Mouse (Mus musculus) forebrain, embryonic 10.5 days (tissue): ENCODE results near the gene Mlh1. TPM values are rescaled to one million over a fixed set of nuclear protein-coding genes. Genes with fewer than 3 reads are reported as not detected.

ENCODE experiments used
- DNase-seq: peaks from one replicate; pipeline ENCODE4 v3.0.0-alpha.2; 2017; ENCODE audit warnings: low spot score; ENCODE audit errors: extremely low spot score
- H3K27ac ChIP-seq: fragments of 300-500 bp; sonication (generic); 2 replicates; pipeline ENCODE4 v1.5.1; 2016; ENCODE audit warnings: mild to moderate bottlenecking
- H3K27me3 ChIP-seq: fragments of 300-500 bp; sonication (generic); 2 replicates; pipeline ENCODE4 v1.6.1; 2016; ENCODE audit warnings: mild to moderate bottlenecking; ENCODE audit not compliant: poor library complexity, severe bottlenecking
- H3K36me3 ChIP-seq: fragments of 300-500 bp; sonication (generic); replicated peaks from 2 replicates; pipeline ENCODE4 v1.6.1; 2016; ENCODE audit warnings: mild to moderate bottlenecking, moderate library complexity
- H3K4me1 ChIP-seq: fragments of 300-500 bp; sonication (generic); 2 replicates; pipeline ENCODE4 v1.6.1; 2016
- H3K4me3 ChIP-seq: fragments of 300-500 bp; sonication (generic); 2 replicates; pipeline ENCODE4 v1.5.1; 2016; ENCODE audit warnings: mild to moderate bottlenecking, moderate library complexity
- H3K9me3 ChIP-seq: fragments of 300-500 bp; sonication (generic); 2 replicates; pipeline ENCODE4 v1.6.1; 2016; ENCODE audit warnings: mild to moderate bottlenecking, moderate library complexity
- WGBS: fragments of 180-500 bp; shearing (Covaris S2); methylation state at CpG from one replicate; pipeline ENCODE4 v1.1.7; 2016; 5-methylcytosine and 5-hydroxymethylcytosine counted together
- polyA plus RNA-seq: library from polyadenylated mRNA; unstranded; fragments of >200 nt; fragmentation: Nextera tagmentation; extraction: Ambion mirVana; gene quantifications from 2 replicates; pipeline ENCODE4 v1.2.1, GENCODE M21; 2016

The Mlh1 gene
- polyA plus RNA-seq, 1 experiment from 2014 or later, result 58.3 TPM

DNA sequence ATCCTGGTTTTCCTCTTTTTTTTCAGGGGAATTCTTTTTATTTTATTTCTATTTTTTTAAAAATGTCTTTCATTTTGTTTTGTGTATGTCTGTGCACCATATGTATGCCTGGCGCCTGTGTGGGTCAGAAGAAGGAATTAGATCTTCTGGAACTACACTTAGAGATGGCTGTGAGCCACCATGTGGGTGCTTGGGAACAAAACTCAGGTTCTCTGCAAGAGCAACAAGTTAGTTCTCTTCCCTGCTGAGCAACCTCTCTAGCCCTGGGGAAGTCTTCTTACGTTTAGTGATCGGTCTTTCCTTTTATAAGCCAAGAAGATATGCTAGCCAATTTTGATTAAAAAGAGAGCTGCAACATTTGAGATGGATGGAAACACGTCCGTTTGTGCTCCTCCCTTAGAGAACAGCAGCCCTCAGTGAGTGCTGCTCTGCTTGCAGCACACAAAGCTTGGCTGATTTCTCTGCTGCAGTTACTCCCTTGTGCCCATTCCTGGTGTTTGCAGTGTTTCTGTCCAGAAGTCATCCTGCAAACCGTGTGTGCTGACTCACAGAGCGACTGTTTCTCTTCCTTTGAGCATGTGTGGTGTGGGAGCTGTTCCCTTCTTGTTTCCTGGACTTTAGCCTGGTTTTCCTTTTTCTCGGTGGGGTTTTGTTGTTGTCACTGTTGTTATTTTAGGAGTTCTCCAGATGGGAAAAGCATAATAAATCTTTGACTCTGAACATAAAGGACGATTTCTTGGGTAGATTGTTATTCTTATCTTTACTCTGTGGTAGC is 66.8 kb downstream of the Mlh1 start:
- no peaks in the 10 kb centered on the region for H3K27me3 ChIP-seq
- WGBS, result 89% methylated on average over 9 of the region's 9 CpGs

DNA sequence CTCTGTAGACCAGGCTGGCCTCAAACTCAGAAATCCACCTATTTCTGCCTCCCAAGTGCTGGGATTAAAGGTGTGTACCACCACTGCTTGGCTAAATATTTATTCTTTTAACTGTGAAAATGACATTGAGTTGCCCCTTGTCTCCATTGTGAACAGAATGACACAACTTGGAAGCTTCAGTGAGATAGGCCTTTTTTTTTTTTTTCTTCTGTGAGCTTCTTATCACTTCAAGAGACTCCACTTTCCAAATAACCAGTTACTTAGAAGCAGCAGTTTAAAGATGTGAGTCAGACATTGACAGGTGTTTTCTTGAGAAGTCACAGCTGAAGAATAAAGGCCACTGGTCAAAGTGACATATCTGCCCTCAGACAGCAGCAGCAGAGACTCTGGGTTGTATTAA is 71.4 kb downstream of the Mlh1 start:
- Histone ChIP-seq H3K4me3 (no peak overlapping the region), H3K27me3 (no peaks in the 10 kb centered on the region), H3K36me3 (peaks cover 28% of the 10 kb centered on the region), H3K4me1 (no peaks in the 10 kb centered on the region), H3K9me3 (no peaks in the 10 kb centered on the region), H3K27ac (no peak overlapping the region)
- no peak for DNase-seq

More for the DNA sequence above, 66.8 kb downstream of the Mlh1 start:
- Histone ChIP-seq H3K36me3 (peaks cover 42% of the 10 kb centered on the region), H3K9me3 (no peaks in the 10 kb centered on the region), H3K4me3 (no peak overlapping the region), H3K27ac (no peak overlapping the region), H3K4me1 (no peaks in the 10 kb centered on the region)
- no peak for DNase-seq

DNA sequence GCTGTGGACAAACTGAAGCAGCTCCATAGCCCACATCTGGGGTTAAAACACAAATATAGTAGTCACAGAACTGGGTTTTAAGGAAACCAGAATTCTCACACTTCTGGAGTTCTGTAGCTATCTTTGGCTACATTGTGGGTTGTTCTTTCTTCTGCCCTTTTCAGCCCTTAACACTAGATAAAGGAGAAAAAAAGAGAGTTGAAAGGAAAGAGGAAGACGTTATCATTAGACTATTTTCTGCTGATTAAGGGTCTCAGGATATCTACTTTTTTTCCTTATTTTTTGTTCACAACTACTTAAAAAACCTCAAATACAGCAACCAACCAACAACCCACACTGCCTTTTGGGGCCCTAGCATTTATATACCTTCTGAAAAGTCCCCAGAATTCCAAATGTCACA is 73.3 kb downstream of the Mlh1 start:
- Histone ChIP-seq H3K4me1 (no peaks in the 10 kb centered on the region), H3K4me3 (no peak overlapping the region), H3K9me3 (no peaks in the 10 kb centered on the region), H3K27ac (no peak overlapping the region), H3K36me3 (peaks cover 28% of the 10 kb centered on the region), H3K27me3 (no peaks in the 10 kb centered on the region)
- no peak for DNase-seq
- WGBS, result 90% methylated on average over 1 of the region's 1 CpGs

DNA sequence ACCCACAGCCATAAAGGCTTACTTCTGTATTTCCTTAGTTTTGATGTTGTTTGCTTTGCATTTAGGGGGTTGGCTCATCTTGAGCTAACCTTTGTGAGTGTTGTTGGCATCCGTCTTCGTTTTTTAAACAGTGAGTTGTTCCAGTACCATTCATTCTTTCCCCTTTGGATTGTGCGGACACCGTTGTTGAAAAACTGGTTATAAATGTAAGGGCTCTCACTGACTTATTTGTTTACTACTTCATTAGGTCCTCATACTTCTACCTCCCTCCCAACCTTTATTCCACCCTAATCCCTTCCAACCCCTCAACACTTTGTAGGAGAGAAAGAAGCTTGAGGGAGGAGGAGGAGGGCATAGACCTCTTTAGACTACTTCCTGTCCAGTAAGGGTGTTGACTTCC is 73.9 kb downstream of the Mlh1 start:
- Histone ChIP-seq H3K36me3 (peaks cover 31% of the 10 kb centered on the region), H3K4me1 (no peaks in the 10 kb centered on the region), H3K27me3 (no peaks in the 10 kb centered on the region), H3K9me3 (no peaks in the 10 kb centered on the region), H3K4me3 (no peak overlapping the region), H3K27ac (no peak overlapping the region)
- 94% methylated on average over 4 of the region's 4 CpGs for WGBS
- no peak for DNase-seq

DNA sequence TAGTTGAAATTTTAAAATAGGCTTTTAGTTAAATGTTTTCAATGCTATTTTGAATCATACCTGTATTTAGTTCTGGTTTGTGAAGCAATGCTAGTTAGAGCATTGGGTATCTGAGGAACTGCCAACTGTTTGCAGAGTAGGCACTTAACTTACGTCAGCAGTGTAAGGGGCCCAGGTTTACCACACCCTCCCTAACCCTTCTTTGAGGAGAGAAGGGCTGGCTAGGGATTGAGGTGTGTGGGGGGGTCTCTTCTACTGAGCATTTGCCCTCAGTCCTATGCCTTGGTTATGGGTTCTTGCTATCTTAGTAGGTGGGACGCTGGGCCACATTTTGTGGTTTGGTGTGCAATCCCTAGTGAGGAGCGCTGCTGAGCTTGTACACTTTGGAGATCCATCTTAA is 74.5 kb downstream of the Mlh1 start:
- H3K9me3 ChIP-seq, result no peaks in the 10 kb centered on the region
- H3K27ac ChIP-seq, result no peak overlapping the region
- H3K4me1 ChIP-seq, result no peaks in the 10 kb centered on the region
- no peak for DNase-seq
- H3K36me3 ChIP-seq, result peaks cover 26% of the 10 kb centered on the region
- 97% methylated on average over 3 of the region's 3 CpGs for WGBS
- no peaks in the 10 kb centered on the region for H3K27me3 ChIP-seq
- no peak overlapping the region for H3K4me3 ChIP-seq

- Histone ChIP-seq H3K27me3 (no peaks in the 10 kb centered on the region), H3K9me3 (no peaks in the 10 kb centered on the region), H3K4me1 (no peaks in the 10 kb centered on the region), H3K27ac (no peak overlapping the region), H3K36me3 (peaks cover 47% of the 10 kb centered on the region), H3K4me3 (no peak overlapping the region)
- DNase-seq, result no peak
- 95% methylated on average over 2 of the region's 2 CpGs for whole genome bisulfite sequencing
These were observed 78.4 kb downstream of the Mlh1 start for GRCm38 (mm10) chr9:111193211-111193610.

- Histone ChIP-seq H3K4me1 (peaks cover 13% of the 10 kb centered on the region), H3K27me3 (no peaks in the 10 kb centered on the region)
- 92% methylated on average over 7 of the region's 7 CpGs for WGBS
These were observed 82.9 kb downstream of the Mlh1 start for GRCm38 (mm10) chr9:111188731-111189130.

DNA sequence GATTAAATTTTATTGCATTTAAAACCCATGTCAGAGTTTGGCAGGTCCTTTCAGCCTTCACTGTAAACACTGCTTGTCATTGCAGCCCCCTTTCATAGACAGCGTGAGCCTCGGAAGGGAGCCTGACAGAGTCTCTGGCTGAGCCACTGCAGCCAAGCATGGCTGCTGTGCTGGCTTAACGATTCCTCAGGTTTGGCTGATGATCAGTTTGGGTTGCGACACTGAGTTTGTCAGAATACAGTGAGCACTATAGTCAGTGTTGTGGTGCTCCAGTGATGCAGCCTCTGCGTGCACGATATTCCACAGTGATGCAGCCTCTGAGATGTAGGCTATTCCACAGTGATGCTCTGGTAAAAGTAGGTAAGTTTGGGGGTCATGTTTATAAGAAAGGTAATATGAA is 84.7 kb downstream of the Mlh1 start:
- H3K27ac ChIP-seq, result no peak overlapping the region
- 89% methylated on average over 6 of the region's 6 CpGs for whole genome bisulfite sequencing

More at GRCm38 (mm10) chr9:111188731-111189130, 82.9 kb downstream of the Mlh1 start:
- Histone ChIP-seq H3K9me3 (no peaks in the 10 kb centered on the region), H3K4me3 (no peak overlapping the region), H3K27ac (no peak overlapping the region), H3K36me3 (peaks cover 37% of the 10 kb centered on the region)
- no peak for DNase-seq

DNA sequence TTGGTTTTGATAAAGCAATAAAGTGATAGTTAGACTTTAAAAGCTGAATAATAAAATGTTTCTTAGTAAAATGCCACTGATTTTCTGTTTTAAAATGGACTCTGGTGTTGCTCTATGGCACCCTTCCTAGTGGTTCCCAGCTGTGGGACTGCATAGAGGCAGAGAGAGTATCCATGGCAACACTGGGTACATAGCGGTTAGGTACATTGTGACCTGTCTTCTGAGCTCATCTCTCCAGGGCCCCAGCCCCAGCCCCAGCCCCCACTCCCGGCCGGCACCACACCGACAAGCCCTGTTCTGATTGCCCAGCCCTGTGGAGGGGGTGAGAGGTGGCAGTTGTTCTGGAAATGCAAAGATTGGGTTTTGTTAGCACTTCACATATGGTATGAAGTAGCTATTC is 86.7 kb downstream of the Mlh1 start:
- peaks cover 13% of the 10 kb centered on the region for H3K4me1 ChIP-seq
- WGBS, result 46% methylated on average over 4 of the region's 4 CpGs
- H3K27ac ChIP-seq, result no peak overlapping the region
- no peak for DNase-seq
- H3K36me3 ChIP-seq, result peaks cover 15% of the 10 kb centered on the region
- H3K4me3 ChIP-seq, result no peak overlapping the region
- no peaks in the 10 kb centered on the region for H3K27me3 ChIP-seq
- H3K9me3 ChIP-seq, result no peaks in the 10 kb centered on the region

More for the DNA sequence above, 84.7 kb downstream of the Mlh1 start:
- Histone ChIP-seq H3K27me3 (no peaks in the 10 kb centered on the region), H3K36me3 (peaks cover 32% of the 10 kb centered on the region), H3K4me1 (peaks cover 13% of the 10 kb centered on the region), H3K4me3 (no peak overlapping the region), H3K9me3 (no peaks in the 10 kb centered on the region)
- DNase-seq, result no peak

- Histone ChIP-seq H3K4me3 (no peak overlapping the region), H3K36me3 (no peaks in the 10 kb centered on the region), H3K9me3 (no peaks in the 10 kb centered on the region), H3K27me3 (no peaks in the 10 kb centered on the region), H3K4me1 (peaks cover 13% of the 10 kb centered on the region), H3K27ac (no peak overlapping the region)
- DNase-seq, result no peak
- WGBS, result 90% methylated on average over 3 of the region's 3 CpGs
These were observed 89.4 kb downstream of the Mlh1 start for GRCm38 (mm10) chr9:111182176-111182575.

- Histone ChIP-seq H3K36me3 (0 out of 2 replicates have a peak, but pooled peaks cover 6% of the 10 kb centered on the region), H3K27me3 (no peaks in the 10 kb centered on the region), H3K4me1 (no peaks in the 10 kb centered on the region), H3K4me3 (no peak overlapping the region), H3K9me3 (no peaks in the 10 kb centered on the region), H3K27ac (no peak overlapping the region)
- no peak for DNase-seq
- 90% methylated on average over 5 of the region's 5 CpGs for WGBS
These were observed 92.6 kb downstream of the Mlh1 start for GRCm38 (mm10) chr9:111178971-111179370.
